Mouse (Mus musculus) kidney, embryonic 14.5 days (tissue): ENCODE results near the gene Tap1. TPM values are rescaled to one million over a fixed set of nuclear protein-coding genes. Genes with fewer than 3 reads are reported as not detected.

Experiments
- ATAC-seq: fragments of 200-750 bp; cut with Nextera tagmentation; 2 replicates; pipeline ENCODE4 v1.8.0; 2017; ENCODE audit warnings: moderate number of reproducible peaks, mild to moderate bottlenecking, moderate TSS enrichment, moderate library complexity; ENCODE audit not compliant: low FRiP score, low TSS enrichment
- H3K27ac ChIP-seq: fragments of 300-500 bp; sonication (generic); 2 replicates; pipeline ENCODE4 v1.5.1; 2014; ENCODE audit warnings: low read depth, mild to moderate bottlenecking, low read length, moderate library complexity, mixed read lengths
- H3K27me3 ChIP-seq: fragments of 300-500 bp; sonication (generic); 2 replicates; pipeline ENCODE4 v1.6.1; 2014; ENCODE audit warnings: mild to moderate bottlenecking, low read length; ENCODE audit not compliant: control insufficient read depth, insufficient read depth
- H3K36me3 ChIP-seq: fragments of 300-500 bp; sonication (generic); 2 replicates; pipeline ENCODE4 v1.6.1; 2014; ENCODE audit warnings: low read length, mixed read lengths; ENCODE audit not compliant: control insufficient read depth, insufficient read depth
- H3K4me1 ChIP-seq: fragments of 300-500 bp; sonication (generic); 2 replicates; pipeline ENCODE4 v1.6.1; 2014; ENCODE audit warnings: low read length, mixed read lengths; ENCODE audit not compliant: control insufficient read depth, insufficient read depth
- H3K4me2 ChIP-seq: fragments of 300-500 bp; sonication (generic); replicated peaks from 2 replicates; pipeline ENCODE4 v1.6.1; 2014; ENCODE audit warnings: low read depth, mild to moderate bottlenecking, low read length
- H3K4me3 ChIP-seq: fragments of 300-500 bp; sonication (generic); 2 replicates; pipeline ENCODE4 v1.5.1; 2014; ENCODE audit warnings: mild to moderate bottlenecking, low read length
- H3K9ac ChIP-seq: fragments of 300-500 bp; sonication (generic); 2 replicates; pipeline ENCODE4 v1.6.1; 2014; ENCODE audit warnings: low read depth, mild to moderate bottlenecking, low read length, moderate library complexity
- H3K9me3 ChIP-seq: fragments of 300-500 bp; sonication (generic); 2 replicates; pipeline ENCODE4 v1.6.1; 2016; ENCODE audit warnings: low read length; ENCODE audit not compliant: control insufficient read depth
- WGBS: fragments of 180-500 bp; shearing (Covaris S2); extraction: QIAGEN DNeasy Blood & Tissue Kit; methylation state at CpG from one replicate; pipeline ENCODE4 v1.1.7; 2014; 5-methylcytosine and 5-hydroxymethylcytosine counted together
- polyA plus RNA-seq: library from polyadenylated mRNA; unstranded; fragments of >200 nt; fragmentation: Nextera tagmentation; extraction: Ambion mirVana; gene quantifications from 2 replicates; pipeline ENCODE4 v1.2.1, GENCODE M21; 2014

Gene Tap1
- polyA plus RNA-seq, 1 experiment from 2014 or later: 2.9 TPM

- Histone ChIP-seq H3K27ac (no peak overlapping the region), H3K9me3 (peaks cover 10% of the 10 kb centered on the region), H3K4me1 (no peaks in the 10 kb centered on the region), H3K36me3 (no peaks in the 10 kb centered on the region), H3K4me2 (no peak overlapping the region), H3K4me3 (no peak overlapping the region), H3K9ac (no peak overlapping the region), H3K27me3 (no peaks in the 10 kb centered on the region)
- 93% methylated on average over 5 of the region's 5 CpGs for WGBS
- ATAC-seq: no peak; the same call in 1 of the 2 replicates
Measured at GRCm38 (mm10) chr17:34172528-34172927, 14.8 kb upstream of the Tap1 start.

GRCm38 (mm10) chr17:34174075-34174474 lies 13.3 kb upstream of the Tap1 start:
- Histone ChIP-seq H3K4me2 (no peak overlapping the region), H3K36me3 (no peaks in the 10 kb centered on the region), H3K9me3 (peaks cover 11% of the 10 kb centered on the region), H3K27ac (no peak overlapping the region), H3K9ac (no peak overlapping the region), H3K4me1 (no peaks in the 10 kb centered on the region), H3K4me3 (no peak overlapping the region), H3K27me3 (no peaks in the 10 kb centered on the region)
- WGBS: 38% methylated on average over 1 of the region's 1 CpGs
- ATAC-seq: no peak

GRCm38 (mm10) chr17:34177179-34177578 lies 10.2 kb upstream of the Tap1 start:
- 70% methylated on average over 4 of the region's 4 CpGs for WGBS
- ATAC-seq: no peak
- Histone ChIP-seq H3K27me3 (no peaks in the 10 kb centered on the region), H3K9ac (no peak overlapping the region), H3K4me2 (no peak overlapping the region), H3K36me3 (no peaks in the 10 kb centered on the region), H3K27ac (no peak overlapping the region), H3K4me1 (no peaks in the 10 kb centered on the region), H3K9me3 (peaks cover 11% of the 10 kb centered on the region), H3K4me3 (no peak overlapping the region)

GRCm38 (mm10) chr17:34179019-34179418 lies 8.3 kb upstream of the Tap1 start:
- 0 out of 2 replicates have a peak, but pooled peaks cover 11% of the 10 kb centered on the region for H3K27me3 ChIP-seq
- H3K9me3 ChIP-seq: peaks cover 6% of the 10 kb centered on the region; the same call in 1 of the 2 replicates
- H3K27ac ChIP-seq: no peak overlapping the region
- H3K4me2 ChIP-seq: no peak overlapping the region
- ATAC-seq: no peak
- no peaks in the 10 kb centered on the region for H3K36me3 ChIP-seq
- no peak overlapping the region for H3K4me3 ChIP-seq
- no peak overlapping the region for H3K9ac ChIP-seq
- H3K4me1 ChIP-seq: no peaks in the 10 kb centered on the region
- WGBS: 65% methylated on average over 6 of the region's 6 CpGs

- H3K9ac ChIP-seq: no peak overlapping the region
- H3K4me3 ChIP-seq: no peak overlapping the region
- H3K27me3 ChIP-seq: peaks cover 12% of the 10 kb centered on the region; the same call in 1 of the 2 replicates
- whole genome bisulfite sequencing: 76% methylated on average over 13 of the region's 13 CpGs
- H3K36me3 ChIP-seq: no peaks in the 10 kb centered on the region
- H3K4me1 ChIP-seq: no peaks in the 10 kb centered on the region
- ATAC-seq: no peak
- H3K9me3 ChIP-seq: peaks cover 6% of the 10 kb centered on the region; the same call in 1 of the 2 replicates
- no peak overlapping the region for H3K27ac ChIP-seq
- H3K4me2 ChIP-seq: no peak overlapping the region
Measured at GRCm38 (mm10) chr17:34179913-34180859, 7.2 kb upstream of the Tap1 start.

GRCm38 (mm10) chr17:34183564-34184219 lies 3.7 kb upstream of the Tap1 start:
- Histone ChIP-seq H3K9ac (no peak overlapping the region), H3K4me3 (no peak overlapping the region), H3K4me1 (no peaks in the 10 kb centered on the region), H3K27me3 (peaks cover 31% of the 10 kb centered on the region), H3K36me3 (no peaks in the 10 kb centered on the region), H3K27ac (no peak overlapping the region), H3K9me3 (no peaks in the 10 kb centered on the region), H3K4me2 (no peak overlapping the region)
- 70% methylated on average over 15 of the region's 15 CpGs for WGBS
- no peak for ATAC-seq

- ATAC-seq: no peak
- WGBS: 85% methylated on average over 9 of the region's 9 CpGs
- Histone ChIP-seq H3K9me3 (no peaks in the 10 kb centered on the region), H3K27ac (no peak overlapping the region), H3K27me3 (peaks cover 36% of the 10 kb centered on the region), H3K4me2 (no peak overlapping the region), H3K36me3 (no peaks in the 10 kb centered on the region), H3K4me1 (no peaks in the 10 kb centered on the region), H3K9ac (no peak overlapping the region), H3K4me3 (no peak overlapping the region)
Measured at GRCm38 (mm10) chr17:34185526-34185925, 1.8 kb upstream of the Tap1 start.

- no peaks in the 10 kb centered on the region for H3K9me3 ChIP-seq
- ATAC-seq: peak; percentile 56
- H3K4me2 ChIP-seq: peak overlapping the region; percentile 82
- peak overlapping the region; percentile 52 for H3K4me3 ChIP-seq
- H3K4me1 ChIP-seq: no peaks in the 10 kb centered on the region
- peaks cover 36% of the 10 kb centered on the region for H3K27me3 ChIP-seq
- WGBS: 4% methylated on average over 14 of the region's 14 CpGs
- H3K27ac ChIP-seq: no peak overlapping the region
- H3K9ac ChIP-seq: peak overlapping the region; percentile 42; the same call in 1 of the 2 replicates
- no peaks in the 10 kb centered on the region for H3K36me3 ChIP-seq
Measured at GRCm38 (mm10) chr17:34186885-34187260, 480 bp upstream of the Tap1 start.

- Histone ChIP-seq H3K4me3 (peak overlapping the region; percentile 52), H3K9ac (peak overlapping the region; percentile 61), H3K36me3 (no peaks in the 10 kb centered on the region), H3K4me2 (peak overlapping the region; percentile 82), H3K4me1 (no peaks in the 10 kb centered on the region), H3K27me3 (peaks cover 42% of the 10 kb centered on the region), H3K9me3 (no peaks in the 10 kb centered on the region), H3K27ac (no peak overlapping the region)
- no peak for ATAC-seq
- 3% methylated on average over 20 of the region's 20 CpGs for WGBS
Measured at GRCm38 (mm10) chr17:34188010-34188409, 657 bp downstream of the Tap1 start.
